Mouse (Mus musculus) stomach, postnatal 0 days (tissue): Measurements from ENCODE around the gene Nuak2.

Experiments
- CTCF ChIP-seq: IDR thresholded peaks from 2 replicates; pipeline ENCODE4 v1.5.1; 2016; ENCODE audit warnings: antibody characterized with exemption, low read depth, mild to moderate bottlenecking, moderate library complexity
- EP300 ChIP-seq: optimal IDR thresholded peaks from 2 replicates; pipeline ENCODE3; 2016; ENCODE audit warnings: antibody characterized with exemption

DNA sequence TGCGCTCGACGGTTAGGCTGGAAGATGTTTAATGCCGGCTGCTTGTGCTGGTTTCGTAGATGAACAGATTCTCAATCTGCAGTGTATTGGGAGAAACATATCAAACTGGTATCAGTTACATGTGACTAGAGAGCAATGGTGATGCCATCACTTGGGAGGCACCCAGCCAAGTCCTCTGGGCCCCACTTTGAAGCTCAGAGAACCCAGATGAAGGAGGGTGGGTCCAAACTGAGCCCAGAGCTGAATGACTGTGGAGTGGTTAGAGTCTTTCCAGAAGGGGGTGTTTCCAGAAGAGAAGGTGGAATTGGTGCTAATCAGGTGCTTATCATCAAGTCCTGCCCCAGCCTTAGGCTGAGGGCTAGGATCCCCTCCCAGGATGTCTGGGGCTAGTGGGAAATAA, 14.7 kb upstream of the Nuak2 start:
- no peak for TF ChIP-seq CTCF
- no peak for TF ChIP-seq EP300
